Mouse (Mus musculus) embryo, embryonic 9.5 days (tissue): ENCODE measurements around the gene P3h1.

Experiments used
- DNase-seq: peaks from one replicate; pipeline ENCODE4 v3.0.0-alpha.2; 2017; ENCODE audit errors: extremely low spot score

P3h1 gene

DNA sequence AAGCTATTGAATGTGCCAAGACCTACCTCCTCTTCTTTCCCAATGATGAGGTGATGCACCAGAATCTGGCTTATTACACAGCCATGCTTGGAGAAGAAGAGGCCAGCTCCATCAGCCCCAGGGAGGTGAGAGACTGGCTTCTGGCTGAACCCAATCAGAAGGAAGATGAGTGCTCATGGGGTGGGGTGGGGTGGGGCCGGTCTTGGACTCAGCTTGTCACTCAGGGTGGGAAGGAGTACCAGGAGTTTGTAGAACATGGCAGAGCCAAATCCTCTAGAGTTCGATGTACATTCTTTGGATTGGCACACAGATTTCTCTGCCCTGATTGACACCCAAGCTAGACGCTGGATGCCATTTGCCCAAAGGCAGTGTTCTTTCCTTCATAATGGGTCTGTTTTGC, 5.9 kb downstream of the P3h1 start:
- no peak for DNase-seq

DNA sequence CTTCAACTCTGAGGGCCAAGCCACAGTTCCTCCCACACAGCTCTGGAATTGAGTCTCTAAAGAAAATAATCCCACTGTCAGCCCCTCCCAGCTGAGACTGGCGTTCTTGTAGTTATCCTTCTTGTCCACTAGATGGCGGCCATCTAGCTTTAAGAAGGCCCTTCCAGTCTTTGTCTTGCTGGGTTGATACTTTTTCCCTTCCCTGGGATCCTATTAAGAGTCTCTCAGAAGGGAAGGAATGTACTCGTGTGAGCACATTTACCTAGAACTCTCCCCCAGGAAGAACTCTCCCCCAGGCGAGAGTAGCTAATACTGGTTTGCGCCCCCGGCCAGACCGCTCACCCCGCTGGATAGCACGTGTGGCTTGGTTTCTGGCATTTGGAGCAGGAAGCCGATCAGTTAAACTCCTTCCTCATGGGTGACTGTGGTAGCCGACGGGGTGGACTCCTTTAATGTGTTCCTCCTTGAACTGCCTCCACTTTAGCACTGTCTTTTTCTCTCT, 6.5 kb downstream of the P3h1 start:
- DNase-seq: peak; percentile 57

GRCm38 (mm10) chr4:119241664-119242063, 8.9 kb downstream of the P3h1 start:
- DNase-seq: no peak

DNA sequence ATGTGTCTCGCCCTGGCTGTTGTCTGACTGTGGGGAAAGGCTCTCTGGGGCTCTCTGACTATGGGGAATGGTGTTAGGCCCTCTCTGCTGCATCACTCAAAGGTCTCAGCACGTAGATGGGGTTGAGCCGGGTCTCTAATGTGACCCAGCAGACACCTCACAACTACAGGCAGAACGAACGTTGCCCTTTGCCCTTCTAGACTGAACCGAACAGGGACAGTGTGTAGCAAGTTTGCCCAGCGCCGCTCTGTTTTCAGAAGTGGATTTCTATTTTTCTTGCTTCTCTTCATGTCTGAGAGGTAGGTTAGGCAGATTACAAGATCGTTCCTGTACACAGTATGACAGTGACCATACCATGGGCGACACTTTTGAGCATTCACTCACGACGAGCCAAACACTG, 9.9 kb downstream of the P3h1 start:
- no peak for DNase-seq

DNA sequence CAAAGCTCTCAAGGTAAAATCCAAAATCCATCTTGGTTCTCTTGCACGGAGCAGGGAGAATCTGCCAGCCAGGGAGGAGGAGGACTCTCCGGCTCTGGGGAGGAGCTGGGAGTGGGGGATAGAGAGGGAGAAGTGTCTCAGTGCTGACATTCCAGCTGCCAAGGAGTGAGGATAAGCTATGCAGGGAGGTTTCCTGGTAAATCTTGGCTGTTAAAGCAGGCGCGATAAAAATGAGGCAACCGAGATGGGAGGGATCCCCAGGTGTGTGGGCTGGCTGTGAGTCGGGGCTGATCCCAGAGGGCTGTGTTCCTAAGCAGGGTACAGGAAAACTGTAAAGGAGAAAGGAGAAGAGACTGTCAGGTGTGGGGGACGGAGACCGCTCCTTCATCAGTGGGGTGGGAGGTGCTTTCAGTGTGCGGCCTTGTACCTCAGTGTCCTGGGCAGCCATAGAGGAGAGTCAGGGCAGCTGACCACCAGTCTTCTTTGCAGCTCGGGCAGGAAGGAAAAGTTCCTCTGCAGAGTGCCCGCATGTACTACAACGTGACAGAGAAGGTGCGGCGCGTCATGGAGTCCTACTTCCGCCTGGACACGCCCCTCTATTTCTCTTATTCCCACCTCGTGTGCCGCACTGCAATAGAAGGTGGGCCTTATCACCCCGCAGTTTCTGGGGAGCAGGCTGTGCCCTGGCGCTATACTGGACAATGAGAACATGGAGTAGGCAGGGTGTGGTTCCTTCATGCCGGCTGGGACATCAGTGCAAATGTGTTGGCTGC, 11.9 kb downstream of the P3h1 start:
- no peak for DNase-seq

DNA sequence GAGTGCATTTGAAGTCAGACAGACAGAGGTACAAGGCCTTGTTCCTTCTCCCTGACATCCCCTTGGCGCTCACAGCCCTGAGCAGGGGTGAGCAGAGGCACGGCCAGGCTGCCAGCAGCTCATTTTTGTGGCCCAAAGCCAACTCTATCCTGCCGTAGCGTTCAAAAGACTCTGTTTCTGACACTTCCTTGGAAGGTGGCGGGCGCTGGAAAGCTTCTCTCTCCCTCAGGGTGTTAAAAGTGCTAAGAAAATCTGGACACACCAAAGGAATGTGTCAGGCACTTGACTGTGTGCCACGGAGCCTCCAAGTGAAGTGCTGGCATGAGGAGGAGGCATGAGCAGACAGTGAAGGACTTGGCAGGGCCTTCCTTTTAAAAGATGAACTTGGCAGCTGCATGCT, 12.8 kb downstream of the P3h1 start:
- DNase-seq: no peak

GRCm38 (mm10) chr4:119245961-119246360, 13.2 kb downstream of the P3h1 start:
- no peak for DNase-seq

GRCm38 (mm10) chr4:119246688-119247225, 14.0 kb downstream of the P3h1 start:
- no peak for DNase-seq

DNA sequence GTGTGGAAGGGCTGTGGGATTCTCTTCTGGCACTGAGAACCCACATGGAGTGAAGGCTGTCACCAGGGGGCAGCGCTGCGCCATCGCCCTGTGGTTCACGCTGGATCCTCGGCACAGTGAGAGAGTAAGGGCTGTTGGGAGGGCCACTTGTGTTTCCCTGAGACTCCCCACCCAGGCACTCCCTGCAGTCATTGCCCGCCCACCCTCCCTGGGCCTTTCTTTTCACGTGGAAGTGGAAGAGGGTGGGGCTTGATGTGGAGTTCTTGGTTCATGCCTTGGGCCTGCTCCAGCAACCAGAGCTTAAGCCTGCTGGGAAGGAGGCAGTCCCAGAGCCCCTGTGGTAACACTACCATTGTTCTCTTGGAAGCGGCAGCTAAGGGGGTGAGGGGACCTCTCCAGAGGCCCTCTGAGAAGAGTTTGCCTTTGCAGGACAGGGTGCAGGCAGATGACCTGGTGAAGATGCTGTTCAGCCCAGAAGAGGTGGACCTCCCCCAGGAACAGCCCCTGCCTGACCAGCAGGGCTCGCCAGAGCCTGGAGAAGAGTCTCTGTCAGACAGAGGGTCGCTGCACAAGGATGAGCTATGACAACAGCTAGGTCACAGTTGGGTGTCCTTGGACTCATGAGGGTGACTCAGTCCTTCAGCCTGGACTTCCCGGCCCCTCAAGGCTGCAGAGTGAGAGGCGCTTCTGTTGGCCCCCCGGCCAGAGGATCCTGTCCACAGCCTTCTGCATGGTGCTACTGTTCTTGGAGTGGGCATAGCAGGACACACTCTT, 14.9 kb downstream of the P3h1 start:
- DNase-seq: peak; percentile 71

DNA sequence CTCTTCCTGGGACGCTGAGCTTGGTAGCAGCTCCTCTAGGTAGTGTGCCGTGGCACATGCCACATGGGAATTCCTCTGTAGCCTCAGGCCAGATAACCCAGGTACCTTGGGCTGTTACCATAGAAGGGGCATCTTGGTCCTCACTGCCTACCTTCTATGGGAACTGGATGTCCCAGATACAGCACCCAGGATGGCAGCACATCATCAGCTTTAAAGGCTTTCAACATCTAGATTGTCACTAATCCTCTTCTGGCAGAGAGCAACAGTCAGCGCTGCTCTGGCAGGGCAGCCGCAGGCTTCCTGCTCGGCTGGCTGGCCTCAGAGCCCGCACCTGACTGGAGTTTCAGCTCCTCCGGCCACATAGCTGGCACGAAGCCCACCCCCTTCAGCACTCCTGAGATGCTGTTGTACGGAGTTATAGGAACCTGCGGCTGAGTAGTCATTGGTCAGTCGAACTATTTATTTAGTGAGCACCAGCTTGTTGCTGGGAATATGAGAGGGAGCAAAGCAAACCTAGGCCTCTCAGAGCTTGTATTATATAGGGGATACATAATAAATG, 15.8 kb downstream of the P3h1 start:
- no peak for DNase-seq

- DNase-seq: no peak
These were observed 19.5 kb downstream of the P3h1 start for GRCm38 (mm10) chr4:119252025-119252808.

DNA sequence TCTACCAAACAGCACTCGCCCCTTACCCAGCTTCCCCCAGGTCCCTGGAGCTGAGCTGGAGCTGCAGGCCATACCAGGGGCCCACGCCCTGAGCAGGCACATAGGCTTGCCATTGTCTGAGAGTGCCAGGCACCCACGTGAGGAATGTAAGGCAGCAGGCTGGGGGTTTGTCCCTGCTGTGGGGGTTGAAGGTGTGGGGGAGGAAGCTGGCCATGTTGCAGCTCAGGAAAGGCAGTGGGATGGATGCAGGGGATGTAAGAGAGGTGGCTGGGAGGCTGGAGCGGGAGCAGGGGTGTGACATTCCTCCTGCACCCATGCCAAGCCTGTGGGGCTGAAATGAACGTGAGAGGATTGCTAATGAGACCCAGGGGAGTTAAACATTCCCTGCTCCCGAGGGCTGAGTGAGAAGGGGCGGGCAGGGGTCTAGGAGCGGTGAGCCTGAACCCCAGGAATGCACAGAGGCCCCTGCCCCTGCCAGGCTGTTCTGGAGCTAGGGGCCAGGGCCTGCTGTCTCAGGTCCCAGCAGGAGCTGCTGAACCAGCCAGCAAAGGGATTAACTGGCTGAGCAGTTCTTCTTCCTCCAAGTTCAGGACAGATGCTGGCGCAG, 21.4 kb downstream of the P3h1 start:
- DNase-seq: no peak

- no peak for DNase-seq
These were observed 22.6 kb downstream of the P3h1 start, which contains the start of gene Cldn19 for GRCm38 (mm10) chr4:119255351-119255750. Gene Cldn19 (plus strand): TSS chr4:119255414.

DNA sequence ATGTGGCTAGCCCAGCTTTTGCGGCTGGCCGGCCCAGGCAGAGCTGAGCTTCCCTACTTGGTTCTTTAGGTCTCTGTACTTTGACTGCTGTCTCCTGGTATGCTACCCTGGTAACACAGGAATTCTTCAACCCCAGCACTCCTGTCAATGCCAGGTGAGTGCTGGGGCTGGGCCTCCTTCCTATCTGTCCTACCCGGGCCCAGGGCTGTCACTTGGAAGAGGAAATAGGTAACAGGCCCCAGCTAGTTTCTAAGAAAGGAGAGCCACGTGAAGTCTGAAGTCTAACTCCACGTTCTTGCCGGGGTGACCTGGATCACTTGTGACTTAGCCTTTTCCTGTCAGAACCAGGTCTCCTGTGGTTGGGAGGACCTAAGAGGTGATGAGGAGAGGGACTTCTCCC, 24.4 kb downstream of the P3h1 start:
- no peak for DNase-seq

- DNase-seq: no peak
These were observed 26.9 kb downstream of the P3h1 start for GRCm38 (mm10) chr4:119259344-119260254.

GRCm38 (mm10) chr4:119261087-119261713, 28.5 kb downstream of the P3h1 start:
- no peak for DNase-seq

GRCm38 (mm10) chr4:119262483-119262882, 29.8 kb downstream of the P3h1 start:
- DNase-seq: no peak

GRCm38 (mm10) chr4:119263459-119263858, 30.7 kb downstream of the P3h1 start:
- DNase-seq: no peak

GRCm38 (mm10) chr4:119266606-119267005, 33.9 kb downstream of the P3h1 start:
- DNase-seq: no peak

GRCm38 (mm10) chr4:119274627-119275026, 41.9 kb downstream of the P3h1 start:
- no peak for DNase-seq
